Mouse (Mus musculus) cerebellum, adult 11 months (tissue): ENCODE measurements at regions not wholly inside any gene's neighbourhood (a gene's known extent, or its start where the extent isn't known, plus 50 kb on each side); places are given as distances from the start of the nearest gene placed in this dataset.

Experiments
- DNase-seq: peaks from one replicate; pipeline ENCODE4 v3.0.0; 2022

DNA sequence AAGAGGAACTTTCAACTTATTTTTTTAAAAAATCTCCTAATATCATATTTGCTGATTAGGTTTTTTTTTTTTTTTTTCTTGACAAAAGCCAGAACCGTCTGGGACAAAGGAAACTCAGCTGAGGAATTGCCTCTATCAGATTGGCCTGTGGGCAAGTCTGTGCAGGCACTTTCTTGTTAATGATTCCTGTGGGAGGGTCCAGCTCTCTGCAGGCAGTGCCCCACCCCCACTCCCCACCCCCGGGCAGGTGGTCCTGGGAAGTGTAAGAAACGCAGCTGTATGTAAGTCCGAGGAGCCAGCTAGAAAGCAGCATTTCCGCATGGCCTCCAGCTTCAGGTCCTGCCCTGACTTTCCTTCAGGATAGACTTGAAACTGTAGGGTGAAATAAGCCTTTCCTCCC is 377.7 kb downstream of the Sox2 start:
- DNase-seq, result no peak

DNA sequence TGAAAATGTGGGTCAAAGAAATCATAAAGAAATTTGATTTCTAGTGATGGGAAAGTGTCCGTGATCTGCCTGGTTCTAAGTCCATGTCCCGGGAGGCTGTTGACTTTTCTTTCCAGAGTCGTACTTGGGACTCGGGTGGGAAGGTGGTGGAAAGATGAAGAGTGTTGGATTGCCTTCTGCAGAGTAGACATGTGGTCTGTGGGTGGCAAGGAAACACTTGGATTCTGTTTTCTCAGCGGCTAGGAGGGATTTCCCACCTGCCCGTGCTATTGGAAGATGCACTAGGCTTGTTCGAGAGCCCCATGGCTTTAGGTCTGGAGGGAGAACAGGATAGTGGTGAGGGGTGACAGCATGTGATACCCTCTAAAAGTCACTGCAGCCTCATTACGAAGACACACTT is 379.7 kb downstream of the Sox2 start:
- no peak for DNase-seq

DNA sequence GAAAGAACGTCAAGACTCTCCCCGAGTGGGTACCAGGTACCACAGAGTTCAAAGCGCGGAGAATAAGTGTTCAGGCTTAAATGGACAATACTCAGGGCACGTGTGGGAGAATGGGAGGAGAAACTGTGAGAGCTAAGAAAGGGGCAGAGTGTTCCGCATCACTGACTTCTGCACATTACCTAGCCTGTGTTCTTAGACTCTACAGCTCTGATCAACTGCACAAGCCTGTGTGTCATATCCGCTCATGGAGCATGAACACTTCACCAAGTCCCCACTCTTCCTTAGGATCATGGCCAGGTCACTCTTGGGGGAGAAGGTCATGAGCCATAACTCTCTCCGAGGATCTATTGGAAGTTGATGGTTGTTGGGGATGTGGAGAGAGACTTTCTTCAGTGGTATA is 383.4 kb downstream of the Sox2 start:
- DNase-seq, result no peak

DNA sequence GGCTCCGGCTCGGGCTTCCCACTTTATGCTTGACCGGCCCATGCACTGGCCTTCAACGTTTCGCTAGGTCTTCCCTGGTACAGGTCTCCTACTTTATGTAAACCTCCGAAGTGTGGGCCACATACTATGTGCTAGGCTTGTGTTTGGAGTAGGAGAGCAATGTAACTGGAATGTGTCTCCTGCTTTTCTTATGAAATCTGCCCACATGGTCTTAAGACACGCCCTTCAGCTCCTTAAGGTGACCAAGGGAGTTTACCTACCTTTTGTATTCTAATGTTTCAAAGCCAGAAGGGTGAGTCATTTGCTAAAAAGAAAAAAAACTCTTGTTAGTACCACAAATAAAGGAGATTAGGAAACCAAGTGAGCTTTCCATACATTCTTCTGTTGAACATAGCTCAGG is 385.0 kb downstream of the Sox2 start:
- DNase-seq, result no peak

DNA sequence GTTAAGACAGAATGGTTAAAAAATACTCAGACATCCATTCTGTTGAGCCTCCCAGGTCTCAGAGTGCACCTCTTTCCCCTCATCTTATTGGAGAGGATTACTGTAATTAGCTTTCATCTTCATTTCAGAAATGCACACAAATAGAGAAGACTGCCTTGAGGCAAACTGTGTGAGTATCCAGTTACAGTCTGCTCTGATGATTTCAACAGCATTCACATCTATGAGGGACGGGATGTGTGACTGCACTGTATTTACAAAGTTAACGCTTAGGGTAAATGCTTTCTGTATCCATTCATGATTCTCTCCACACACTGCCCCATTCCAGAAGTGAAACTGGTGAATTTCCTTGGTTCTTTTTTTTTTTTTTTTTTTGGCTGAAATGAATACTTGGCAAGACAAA is 393.5 kb downstream of the Sox2 start:
- DNase-seq, result no peak

DNA sequence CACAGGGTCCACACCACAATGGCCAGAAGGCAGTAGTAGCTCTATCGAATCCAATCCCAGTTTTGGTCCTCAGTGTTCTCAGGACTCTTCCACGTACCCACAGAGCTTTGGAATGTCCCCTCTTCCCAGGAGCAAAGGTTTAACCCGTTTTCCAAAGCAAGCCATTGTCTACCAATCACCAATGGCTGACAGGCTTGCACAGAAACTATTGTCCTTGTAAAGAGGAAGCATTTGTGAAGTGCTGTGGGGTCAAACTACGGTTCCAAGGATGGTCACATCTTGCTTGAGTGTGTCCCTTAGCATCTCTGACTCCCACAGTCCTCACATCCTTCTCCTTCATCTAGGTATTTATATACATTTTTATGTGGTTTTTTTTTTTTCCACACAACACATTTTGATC is 409.2 kb downstream of the Sox2 start:
- no peak for DNase-seq

DNA sequence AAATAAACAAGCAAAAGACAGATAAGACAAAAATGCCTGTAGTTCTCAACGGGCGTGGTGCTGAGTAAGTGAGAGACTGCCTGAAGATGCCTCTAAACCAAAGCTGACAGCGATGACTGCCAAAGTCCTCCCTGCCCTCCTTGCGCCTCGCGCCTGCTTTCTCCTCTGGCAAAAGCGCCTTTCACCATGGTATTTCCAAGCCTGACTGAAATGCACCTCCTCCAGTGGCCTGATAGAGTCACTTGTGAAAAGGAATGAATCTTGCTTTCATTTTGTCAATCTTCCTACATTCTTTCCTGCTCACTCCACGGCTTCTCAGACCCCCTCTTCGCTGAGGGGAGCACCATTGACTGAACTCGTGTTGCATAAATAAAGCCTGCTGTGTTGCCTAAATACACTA is 409.8 kb downstream of the Sox2 start:
- DNase-seq, result no peak

DNA sequence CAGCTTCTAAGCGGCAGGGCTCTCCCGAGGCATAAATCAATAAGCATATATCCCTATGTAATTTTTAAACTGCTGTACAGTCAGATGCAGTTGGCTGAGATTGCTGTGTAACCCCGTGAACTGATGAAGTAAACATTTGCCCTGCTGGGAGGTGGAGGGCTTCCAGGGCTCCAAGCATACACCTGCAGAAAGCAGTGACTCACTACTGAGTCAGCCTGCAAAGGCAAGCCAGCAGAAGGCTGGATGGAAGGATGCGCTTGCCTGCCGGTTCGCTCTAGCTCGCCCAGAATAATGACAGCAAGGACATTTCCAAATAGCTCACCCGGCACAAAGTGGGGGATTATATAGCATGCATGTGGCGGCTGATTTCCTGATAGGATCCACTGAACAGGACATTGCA is 416.6 kb downstream of the Sox2 start:
- DNase-seq, result no peak

DNA sequence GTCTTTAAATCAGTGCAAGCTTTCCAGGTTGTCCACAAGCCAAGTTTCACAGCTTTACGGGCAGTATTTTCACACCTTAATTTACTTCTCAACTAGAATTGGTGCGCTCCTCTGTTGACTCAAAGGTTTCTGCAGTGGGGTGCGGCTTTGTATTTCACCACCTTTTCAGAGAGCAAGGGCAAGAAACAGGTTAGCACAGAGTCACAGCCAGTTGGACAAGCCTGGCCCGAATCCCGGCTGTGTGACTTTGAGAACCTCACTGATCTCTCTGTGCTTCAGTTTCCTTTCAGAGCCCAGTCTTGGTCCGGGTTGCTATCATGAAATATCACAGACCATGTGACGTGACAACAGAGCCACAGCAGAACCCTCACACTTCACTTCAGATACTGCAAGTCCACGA is 418.4 kb downstream of the Sox2 start:
- no peak for DNase-seq

DNA sequence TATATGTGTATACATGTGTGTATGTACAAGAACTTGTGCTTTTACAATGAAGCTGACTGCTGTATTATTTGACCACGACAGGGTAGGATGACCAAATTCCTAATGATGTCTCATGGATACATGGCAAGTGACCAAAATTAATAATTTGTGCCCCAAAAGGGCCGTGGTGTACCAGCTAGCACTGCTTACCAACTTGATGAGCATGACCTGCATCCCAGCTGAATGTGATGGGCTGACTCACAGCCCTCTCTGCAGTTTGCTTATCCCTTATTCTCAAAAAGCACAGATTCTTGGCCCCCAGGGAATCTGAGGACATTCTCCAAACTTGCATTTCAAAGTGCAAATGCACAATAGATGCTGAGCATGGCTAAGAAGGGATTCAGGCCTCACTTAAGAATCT is 420.8 kb downstream of the Sox2 start:
- no peak for DNase-seq

DNA sequence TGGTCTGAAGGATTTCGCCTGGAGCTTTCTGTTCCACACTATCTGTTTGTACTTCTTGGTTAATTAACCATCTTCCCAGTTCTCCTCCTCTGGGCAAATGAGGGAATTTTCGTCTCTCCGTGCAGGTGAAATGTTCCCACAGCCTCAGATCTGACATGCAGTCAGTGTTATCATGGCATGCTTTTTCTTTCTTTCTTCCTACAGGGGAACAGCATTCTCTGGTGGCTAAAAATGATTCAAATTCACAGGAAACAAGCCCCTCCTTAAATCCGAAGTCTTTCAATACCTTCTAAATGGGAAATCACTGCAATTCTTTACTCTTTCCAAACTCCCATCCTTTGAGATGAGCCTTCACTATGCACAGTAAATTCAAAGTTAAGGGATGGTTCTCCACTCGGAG is 429.7 kb downstream of the Sox2 start:
- DNase-seq, result no peak

DNA sequence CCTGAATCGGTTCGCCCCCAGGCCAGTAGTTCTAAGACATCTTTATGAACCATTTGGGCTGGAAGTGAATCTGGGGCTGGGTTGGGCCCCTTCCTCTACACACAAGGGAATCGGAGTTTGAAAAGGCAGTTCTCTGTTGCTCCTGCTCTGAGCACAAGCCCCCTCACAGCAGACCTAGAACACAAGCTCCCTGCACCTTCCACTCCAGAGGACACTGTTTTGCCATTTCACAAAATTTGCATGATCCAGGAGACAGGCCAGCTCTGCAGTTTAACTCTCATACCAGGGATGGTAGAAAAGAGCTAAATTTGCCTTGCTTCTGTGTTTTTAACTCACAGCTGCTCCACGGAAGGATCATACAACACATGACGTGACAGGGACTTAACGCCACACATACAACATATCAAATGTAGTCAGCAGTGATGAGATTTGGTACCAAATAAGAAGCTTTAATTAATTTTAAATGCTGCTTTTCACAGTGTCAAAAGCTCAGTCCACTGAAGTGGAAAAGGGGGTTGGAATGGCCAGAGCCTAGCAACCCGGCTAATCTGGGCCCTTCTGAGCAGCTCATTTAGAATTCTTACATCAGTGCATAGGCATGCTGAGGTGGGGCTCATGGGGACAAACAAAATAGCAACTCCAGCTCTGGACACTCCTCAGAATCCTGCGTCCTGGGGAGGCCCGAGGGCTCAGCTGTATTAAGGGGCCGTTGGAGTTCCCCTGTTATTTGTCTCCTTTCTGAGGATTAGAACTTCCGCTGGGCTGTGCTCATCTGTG is 434.1 kb downstream of the Sox2 start:
- no peak for DNase-seq

DNA sequence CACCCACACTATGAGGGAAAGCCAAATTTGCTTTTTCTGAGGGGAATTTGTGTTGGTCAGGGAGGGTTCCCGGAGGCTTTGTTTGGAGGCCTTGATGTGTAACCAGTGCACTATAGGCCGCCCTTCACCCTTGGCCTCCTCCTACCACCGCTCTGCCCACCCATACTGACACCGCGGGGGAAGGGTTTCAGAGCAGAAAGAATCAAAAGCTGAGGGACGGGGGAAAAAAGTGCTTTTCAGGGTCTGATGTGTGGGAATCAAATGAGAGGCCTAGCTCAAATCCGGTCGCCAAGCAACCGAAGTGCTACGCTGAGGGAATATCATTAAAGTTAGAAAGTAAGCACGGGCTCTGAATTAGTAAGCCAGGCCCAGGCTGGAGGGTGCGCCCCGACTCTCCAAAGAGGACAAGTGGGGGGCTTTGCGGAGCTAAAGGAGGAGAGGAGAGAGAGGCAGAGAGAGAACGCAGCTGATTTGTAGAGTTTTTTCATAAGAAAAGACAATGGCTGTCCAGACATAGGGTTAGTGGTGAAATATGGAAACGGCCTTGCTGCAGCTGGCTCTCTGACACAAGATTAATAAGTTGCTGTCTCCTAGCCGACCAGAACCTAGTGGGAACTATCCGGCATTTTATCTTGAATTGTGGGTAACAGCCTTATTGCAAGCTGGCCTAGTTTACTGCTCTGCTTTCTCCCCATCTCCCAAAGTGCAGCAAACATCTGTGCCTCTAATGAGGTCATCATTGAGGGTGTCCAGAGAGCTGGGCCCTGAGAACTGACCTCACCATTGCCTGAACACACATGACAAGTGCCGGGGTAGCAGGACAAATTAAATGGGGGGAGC is 438.3 kb downstream of the Sox2 start:
- peak; percentile 11 for DNase-seq

DNA sequence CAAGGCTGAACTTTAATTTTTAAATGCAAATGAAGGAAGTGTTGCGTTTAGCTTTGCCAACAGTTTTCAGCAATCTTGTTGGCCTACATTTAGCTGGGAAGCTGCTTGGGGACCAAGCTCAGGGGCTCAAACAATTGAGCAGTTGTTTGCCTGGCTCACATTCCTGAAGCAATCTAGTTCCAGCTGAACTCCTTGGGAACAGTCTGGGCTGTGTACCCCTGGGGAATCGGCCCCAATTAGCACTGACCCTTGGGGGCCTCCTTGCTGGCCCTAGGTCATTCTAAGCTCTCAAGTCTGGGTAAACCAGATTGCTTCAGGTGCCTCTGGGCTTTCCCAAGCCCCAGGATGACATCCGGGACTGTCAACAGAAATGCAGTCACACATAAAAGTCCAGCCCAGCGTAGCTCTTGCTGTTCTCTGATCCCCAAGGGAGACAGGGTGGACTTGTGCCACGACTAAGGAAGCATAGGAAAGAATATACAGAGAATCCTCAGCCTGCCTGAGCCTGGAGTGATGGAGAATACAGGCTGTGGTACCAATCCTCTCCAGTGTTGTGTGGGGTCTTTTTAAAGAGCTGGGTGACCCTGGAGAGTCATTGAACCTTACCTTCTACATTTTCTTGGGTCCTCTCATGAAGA is 440.4 kb downstream of the Sox2 start:
- no peak for DNase-seq

DNA sequence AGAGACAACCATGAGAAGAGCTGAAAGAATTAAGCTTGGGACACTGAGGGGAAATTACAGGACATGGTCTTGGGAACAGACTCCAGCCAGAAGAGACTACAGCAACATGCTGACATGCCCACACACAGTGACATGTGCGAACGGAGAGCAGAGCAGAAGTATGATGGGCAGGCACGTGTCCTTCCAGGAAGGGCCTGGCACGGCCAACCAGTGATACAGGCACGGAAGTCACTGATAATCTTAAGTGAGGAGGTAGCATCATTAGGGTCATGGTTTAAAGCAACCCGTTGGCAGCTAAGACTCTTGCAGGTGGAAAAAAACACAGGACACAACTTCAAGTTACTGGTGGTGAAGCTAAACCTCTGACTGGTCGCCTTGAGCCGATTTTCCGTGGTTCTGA is 442.8 kb downstream of the Sox2 start:
- DNase-seq, result no peak

DNA sequence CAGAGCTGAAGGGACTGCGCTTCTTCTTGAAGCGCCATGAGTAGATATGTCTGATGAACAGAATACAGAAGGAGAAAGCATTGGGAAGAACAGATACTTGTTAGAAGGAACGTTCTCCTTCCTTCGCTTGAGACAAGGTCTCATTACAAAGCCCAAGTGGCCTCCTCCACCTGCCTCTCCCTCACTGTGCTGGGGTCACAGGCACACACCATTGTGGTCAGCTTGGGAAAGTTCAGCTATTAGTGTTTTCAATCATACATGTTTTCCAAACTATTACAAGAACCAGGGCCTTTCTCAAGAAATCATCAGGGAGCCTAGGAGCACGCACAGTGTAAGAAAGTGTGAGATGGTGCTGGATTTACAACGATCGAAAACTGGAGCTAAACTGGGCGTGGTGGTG is 445.0 kb downstream of the Sox2 start:
- no peak for DNase-seq

DNA sequence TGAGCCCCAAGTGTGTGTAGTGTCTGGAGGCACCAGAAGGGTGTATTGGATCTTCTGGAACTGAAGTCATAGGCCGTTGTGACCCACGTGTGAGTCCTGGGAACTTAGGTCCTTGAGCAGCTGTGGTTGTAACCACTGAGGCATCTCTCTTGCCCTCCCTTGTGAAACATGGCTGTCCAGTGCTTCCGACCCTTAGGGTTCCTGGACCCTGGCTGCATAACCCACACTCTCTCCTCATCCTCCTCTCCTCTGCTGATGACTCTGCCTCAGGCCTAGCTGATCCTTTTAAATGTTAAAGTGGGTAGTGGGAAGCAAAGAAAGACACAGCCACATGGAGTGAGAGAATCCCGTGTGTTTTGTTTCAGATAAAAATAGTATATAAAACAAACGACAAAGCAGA is 446.2 kb downstream of the Sox2 start:
- no peak for DNase-seq

DNA sequence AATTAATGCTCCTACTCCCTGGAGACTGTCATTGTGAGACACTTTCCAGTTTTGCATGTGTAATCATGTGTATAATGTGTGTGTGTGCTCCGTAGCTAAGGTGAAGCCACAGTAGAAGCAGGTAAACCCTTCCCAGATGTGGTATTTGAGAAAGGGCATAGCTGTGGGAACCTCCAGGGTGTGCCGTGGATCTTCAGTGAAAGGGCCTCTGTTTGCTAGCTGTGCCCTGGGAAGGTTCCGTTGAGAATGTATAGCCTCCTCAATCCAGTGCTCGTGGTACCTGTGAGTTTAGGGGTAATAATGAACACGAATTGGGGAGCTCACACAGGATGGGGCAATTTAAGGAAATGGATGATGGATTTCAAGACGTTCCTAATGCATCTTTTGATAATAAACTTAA is 447.6 kb downstream of the Sox2 start:
- no peak for DNase-seq

DNA sequence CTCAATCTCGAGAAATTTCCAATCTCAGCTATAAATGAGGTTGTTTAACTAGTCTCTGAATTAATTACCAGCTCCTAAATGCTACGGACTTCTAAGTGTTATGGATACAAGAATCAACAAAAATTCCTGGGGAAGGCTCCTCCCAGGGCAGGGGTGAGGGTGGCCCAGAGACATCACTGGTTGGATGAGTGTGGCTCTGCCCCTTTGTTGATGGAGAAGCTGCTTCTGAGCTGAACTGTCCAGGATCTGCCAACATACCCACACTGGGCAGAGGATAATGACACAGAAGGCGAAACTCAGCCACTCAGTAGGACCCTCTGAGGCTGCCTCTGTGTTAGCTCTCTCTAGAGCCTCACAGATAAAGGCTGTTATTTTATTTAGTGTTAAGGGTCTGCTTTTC is 449.0 kb downstream of the Sox2 start:
- DNase-seq, result no peak

DNA sequence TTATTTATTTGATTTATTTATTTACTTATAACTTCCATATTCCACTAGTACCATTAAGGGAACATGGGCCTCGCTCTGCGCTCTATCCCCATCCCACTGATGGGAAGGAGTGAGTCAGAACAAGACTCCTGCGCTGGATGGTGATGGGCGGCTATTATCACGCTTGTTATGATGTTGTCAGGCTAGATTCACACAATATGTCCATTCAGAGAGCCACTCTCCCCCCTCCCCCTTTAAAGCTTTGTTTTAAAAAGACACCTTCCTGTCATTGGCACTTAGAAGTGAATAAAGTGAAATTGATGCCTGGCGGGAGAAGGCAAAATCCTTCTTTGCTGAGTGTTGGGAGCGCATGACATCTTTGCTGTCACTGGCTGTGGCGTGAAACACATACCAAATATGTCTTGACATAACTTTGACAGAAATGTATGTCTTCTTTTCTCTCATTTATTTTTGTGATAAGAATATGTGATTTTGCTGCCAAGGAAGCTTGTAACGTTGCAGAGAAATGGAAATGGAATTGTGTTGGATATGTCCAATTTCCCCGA is 449.7 kb downstream of the Sox2 start:
- no peak for DNase-seq

DNA sequence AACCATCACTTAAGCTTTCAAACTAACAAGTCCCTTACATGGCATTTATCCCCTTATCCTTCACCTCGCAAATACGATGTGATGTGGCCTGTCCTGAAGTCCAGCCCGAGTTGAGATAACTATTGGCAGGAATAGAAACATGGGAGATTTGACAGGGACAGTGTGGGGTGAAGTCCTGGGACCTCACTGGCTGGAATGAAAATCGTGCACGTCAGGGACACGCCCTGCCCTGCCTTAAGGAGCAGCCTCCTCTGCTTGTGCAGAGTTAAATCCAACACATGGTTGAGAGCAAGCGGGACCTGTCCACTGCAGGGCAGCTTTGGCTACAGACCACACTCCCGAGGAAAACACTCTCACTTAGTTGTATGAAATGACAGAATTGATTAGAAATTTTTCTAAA is 451.1 kb downstream of the Sox2 start:
- DNase-seq, result no peak

DNA sequence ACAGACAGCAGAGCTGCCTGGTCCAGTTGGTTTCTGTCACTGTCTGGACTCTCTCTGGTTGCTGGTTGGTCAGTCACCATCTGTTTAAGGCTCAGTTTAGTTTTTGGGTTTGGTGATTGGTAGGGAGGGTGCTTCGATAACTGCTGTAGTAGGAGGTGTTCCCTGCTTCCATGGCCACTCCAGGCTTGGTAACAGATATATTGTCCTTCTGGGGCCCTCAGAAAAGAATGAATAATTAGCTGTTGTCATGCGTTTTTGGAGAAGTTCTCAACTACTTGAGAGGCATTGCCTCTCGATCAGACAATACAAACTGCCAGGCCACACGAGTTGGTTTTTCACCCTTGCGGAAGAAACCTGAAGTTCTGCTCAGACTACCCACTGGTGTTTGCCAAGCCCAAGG is 451.7 kb downstream of the Sox2 start:
- no peak for DNase-seq

DNA sequence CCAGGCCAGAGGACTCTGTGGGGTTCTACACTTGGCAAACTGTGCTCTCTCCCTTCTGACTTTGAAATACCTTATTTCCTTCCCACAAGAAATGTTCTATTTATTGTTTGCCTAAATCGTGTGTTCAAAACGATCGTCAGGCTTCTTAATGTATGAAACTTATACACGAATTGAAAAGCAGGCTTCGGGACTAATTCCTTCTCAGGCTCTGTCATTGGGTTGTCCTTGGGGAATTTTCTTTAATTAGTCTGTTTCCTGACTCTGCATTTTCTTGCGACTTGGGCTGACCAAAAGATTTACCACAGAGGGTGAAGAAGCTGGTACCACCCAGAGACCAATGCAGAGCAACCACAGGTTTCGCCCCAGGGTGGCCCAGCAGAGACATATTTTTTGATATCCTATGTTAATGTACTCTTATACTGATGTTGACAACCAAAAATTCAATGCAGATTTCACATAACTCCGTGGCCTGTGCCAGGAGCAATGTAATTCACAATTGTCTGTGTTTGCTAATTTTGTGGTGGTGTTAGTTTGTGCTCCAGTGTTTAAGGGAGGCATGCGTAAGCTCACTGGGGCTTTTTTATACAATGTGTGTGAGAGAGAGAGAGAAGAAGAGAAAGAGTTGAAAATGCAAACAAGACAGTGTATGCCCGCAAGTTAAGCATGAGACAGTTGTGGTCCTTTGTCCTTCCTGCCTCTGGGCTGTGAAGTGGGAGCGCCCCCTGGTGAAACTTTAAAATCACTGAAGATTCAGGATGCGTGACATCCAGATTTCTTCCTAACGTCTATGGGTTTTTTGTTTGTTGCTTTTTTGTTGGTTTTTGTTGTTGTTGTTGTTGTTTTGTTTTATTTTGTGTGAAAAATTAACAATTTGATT is 452.7 kb downstream of the Sox2 start:
- DNase-seq, result peak; percentile 23
